Mouse (Mus musculus): Measurements from ENCODE around the gene Nt5c3.
"Not testable (repeated sequence)": the region's sequence is repeated elsewhere in the genome, so short reads cannot be mapped to it uniquely, and the experiment has no call there.

The Nt5c3 gene

GRCm38 (mm10) chr6:56903831-56904230, 19.9 kb downstream of the Nt5c3 start:
- DNase-seq, result no peak

DNA sequence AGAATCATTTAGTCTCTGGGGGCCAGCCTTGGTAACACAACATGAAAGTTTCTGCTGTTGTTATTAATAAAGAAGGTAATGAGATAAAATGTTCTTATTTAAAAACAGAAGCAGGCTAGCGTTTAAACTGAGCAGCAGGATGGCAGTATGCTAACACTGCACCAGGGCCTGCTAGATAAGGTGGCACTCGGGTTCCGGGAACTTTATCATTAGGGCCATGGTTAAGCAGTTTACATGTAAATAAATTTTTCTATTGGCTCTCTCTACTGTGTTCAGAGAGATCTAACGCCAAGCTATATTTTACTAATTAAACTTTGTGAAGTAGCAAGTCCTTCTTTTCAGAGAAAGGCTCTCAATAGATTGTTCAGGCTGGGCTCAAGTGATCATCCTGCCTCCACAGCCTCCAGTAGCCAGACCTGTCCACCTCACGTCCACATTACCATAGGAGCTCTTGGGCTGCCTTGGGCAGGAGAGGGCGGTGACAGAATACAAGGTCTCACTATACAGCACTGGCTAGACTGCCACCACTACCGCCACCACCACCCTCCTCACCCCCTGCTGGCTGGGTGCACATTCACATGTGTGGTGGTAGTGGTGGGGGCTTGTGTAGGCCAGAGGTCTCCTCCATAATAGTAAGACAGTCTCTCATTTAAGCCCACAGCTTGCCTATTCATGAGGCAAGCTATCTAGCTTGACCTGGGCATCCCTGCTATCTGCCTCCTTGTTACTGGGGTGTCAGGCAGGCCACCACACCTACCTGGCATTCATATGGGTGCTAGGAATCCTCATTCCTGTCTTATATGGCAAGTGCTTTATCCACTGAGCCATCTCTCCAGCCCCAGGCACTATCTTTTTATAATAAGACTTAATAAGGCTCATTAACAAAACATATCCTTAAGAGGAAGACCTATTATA, 20.9 kb downstream of the Nt5c3 start:
- DNase-seq, result no peak

DNA sequence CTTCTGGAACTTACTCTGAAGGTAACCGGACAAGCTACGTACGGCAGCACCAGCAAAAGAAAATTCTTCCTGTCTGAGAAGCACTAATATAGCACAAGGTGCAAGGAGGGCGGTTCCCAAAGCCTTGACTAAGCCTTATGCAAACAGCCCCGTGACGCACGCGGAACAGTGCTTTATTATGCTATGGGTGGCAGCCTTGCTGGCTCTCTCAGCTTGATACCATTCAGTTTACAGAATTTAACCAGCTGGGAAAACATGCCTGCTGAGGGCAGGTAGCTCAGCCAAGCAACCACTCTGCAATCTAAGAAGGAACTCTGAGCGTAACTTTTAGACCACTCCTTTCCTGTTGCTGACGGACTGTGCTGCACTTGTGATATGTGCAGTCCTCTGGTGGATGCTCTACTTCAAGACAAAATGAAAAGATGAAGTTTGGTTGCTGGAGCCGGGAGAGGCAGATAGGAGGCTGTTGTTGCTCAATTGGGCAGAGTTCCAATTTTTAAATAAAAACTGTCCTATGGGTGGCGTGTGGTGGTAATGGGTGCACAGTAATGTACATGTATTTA, 21.8 kb downstream of the Nt5c3 start:
- peak; percentile 78 for DNase-seq

DNA sequence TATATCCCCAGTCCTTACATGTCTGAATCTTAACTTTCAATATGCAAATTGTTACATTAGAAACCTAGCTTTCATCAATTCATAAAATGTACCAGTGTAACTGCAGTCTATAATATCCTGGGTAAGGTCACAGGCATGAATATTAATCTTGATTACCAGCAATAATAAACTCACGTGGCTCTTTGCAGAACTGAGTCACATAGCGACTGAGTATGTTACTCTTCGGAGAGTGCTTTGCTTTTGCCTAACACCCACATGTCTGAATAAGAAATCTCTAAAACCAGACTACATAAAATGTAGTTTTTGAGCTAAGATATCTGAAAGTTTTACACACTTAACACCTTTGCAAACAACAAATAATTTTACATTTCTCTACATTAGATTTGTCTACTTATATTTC, 22.4 kb downstream of the Nt5c3 start:
- DNase-seq, result no peak

- DNase-seq, result no peak
Observed at GRCm38 (mm10) chr6:56899601-56900000, 24.1 kb downstream of the Nt5c3 start.

GRCm38 (mm10) chr6:56890762-56891161, 33.0 kb downstream of the Nt5c3 start:
- no peak for DNase-seq

GRCm38 (mm10) chr6:56888561-56888960, 35.2 kb downstream of the Nt5c3 start:
- DNase-seq, result no peak

GRCm38 (mm10) chr6:56879352-56879955, 44.3 kb downstream of the Nt5c3 start:
- no peak for DNase-seq

DNA sequence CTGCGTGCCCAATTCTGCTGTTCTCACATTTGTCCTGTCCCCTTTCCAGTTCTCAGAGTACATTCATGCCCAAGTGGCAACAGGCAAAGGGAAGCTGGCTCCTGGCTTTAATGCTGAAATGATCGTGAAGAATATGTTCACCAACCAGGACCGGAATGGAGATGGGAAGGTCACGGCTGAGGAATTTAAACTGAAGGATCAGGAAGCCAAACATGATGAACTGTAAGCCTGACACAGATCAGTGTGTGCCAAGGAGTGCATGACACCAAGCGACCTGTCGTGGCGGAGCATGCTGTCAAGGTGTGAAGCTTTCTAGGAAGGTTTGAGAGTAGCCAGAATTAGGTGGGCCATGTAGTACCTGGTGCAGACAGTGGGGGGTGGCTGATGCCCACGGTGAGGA, 45.7 kb downstream of the Nt5c3 start:
- no peak for DNase-seq

GRCm38 (mm10) chr6:56876870-56877269, 46.9 kb downstream of the Nt5c3 start:
- no peak for DNase-seq

DNA sequence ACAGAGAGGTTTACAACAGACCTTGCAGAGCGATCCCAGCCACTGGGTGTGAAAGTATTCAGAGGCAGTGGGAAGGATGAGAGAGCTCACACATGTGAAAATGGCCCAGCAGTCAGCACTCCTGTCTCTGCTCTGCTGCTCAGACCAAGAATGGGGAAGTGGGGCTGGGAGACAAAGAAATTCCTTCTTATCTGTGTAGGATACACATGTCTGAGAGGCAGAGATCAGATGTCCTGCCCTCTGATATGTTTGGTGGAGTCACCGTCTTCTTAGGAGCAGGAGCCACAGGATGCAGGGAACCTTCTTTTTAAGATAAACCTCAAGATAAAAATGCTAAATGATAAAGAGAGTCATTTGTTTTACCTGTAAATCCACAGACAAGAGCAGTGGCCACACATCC, 53.7 kb downstream of the Nt5c3 start:
- DNase-seq, result no peak

GRCm38 (mm10) chr6:56868565-56868964, 55.2 kb downstream of the Nt5c3 start:
- no peak for DNase-seq

- not testable (repeated sequence) for DNase-seq
Observed at GRCm38 (mm10) chr6:56866899-56867298, 56.8 kb downstream of the Nt5c3 start.

- DNase-seq, result no peak
Observed at GRCm38 (mm10) chr6:56860205-56860848, 63.4 kb downstream of the Nt5c3 start.

- DNase-seq, result no peak
Observed at GRCm38 (mm10) chr6:56856748-56857147, 67.0 kb downstream of the Nt5c3 start.

GRCm38 (mm10) chr6:56854803-56855202, 68.9 kb downstream of the Nt5c3 start:
- no peak for DNase-seq

GRCm38 (mm10) chr6:56850315-56850714, 73.4 kb downstream of the Nt5c3 start:
- no peak for DNase-seq

GRCm38 (mm10) chr6:56848974-56849373, 74.8 kb downstream of the Nt5c3 start:
- DNase-seq, result no peak

- no peak for DNase-seq
Observed at GRCm38 (mm10) chr6:56844365-56844764, 79.4 kb downstream of the Nt5c3 start.

- DNase-seq, result no peak
Observed at GRCm38 (mm10) chr6:56843229-56843628, 80.5 kb downstream of the Nt5c3 start.

DNA sequence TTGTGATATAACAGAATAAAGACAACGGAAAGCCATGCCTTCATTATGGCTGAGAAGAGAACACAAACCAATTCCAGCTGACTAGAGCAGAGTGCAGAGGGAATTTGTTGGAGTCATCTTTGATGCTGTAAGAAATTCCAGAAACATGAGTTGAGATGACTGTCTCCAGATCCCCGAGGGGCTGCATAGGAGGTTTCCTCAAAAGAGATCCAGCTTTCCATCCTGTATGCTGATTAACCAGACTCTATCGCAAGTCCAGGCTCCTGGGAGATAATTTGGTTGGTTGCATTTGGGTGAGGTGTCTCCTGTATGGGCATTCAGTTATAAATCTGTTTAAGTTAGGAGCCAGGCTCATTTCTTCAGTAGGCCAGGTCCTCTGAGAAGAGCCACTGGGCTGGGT, 86.1 kb downstream of the Nt5c3 start:
- DNase-seq, result no peak

DNA sequence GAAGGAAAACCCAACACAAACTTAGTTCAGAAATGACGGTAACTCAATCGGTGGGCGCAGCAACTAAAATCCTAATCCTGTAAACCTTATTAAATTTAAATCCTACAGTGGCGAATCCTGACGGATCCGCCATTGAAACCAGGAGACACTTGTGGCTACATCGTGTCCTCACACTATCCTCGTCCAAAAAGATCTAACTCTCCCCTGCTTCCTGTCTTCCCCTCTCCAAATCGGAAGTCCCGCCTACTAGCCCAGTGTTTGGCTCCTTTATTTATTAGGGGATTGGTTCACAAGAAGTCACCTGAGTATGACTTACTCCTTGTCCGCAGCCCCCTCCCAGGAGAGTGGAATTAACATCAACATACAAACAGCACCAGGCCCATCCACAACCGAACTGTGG, 86.6 kb downstream of the Nt5c3 start:
- no peak for DNase-seq

DNA sequence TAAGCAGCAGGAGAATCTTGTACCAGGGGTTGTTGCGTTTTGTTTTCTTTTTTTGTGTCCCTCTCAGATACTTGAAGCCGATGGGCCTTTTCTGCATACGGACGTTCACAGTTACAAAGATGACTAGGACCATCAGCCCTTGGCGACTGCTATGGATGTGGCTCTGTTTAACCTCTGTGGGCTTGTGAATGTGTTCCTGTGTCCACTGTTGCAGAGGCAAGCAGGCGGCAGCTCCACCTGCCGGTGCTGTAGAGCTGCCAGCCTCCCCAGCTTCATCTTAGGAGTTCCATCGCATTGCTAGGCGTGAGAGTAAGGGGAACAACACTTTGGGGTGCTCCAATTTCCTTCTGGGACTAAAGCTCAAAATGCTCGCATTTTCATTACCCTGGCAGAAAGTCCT, 88.2 kb downstream of the Nt5c3 start:
- no peak for DNase-seq

DNA sequence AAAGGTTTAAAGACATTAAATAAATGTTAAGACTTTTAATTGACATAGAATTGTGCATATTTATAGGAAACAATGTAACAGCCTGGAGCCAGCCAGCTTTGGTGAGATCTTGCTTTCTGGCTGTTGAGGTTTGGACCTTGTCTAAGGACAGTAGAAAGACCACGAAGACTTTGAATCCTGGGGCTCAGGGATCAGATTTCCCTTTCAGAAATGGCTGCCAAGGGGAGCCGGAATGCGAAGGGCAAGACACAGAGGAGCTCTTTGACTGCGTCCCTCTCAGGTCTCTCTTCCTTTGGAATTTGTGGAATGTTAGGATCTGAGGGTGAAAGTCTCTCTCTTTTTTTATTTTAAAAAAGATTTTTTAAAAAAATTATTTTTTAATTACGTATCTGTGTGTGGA, 89.0 kb downstream of the Nt5c3 start:
- DNase-seq, result peak; percentile 14
